Mouse (Mus musculus): ENCODE measurements around the gene Gm42417. TPM values are rescaled to one million over a fixed set of nuclear protein-coding genes. Genes with fewer than 3 reads are reported as not detected.

The Gm42417 gene
- polyA plus RNA-seq, 1 experiment from 2014 or later, result not detected

DNA sequence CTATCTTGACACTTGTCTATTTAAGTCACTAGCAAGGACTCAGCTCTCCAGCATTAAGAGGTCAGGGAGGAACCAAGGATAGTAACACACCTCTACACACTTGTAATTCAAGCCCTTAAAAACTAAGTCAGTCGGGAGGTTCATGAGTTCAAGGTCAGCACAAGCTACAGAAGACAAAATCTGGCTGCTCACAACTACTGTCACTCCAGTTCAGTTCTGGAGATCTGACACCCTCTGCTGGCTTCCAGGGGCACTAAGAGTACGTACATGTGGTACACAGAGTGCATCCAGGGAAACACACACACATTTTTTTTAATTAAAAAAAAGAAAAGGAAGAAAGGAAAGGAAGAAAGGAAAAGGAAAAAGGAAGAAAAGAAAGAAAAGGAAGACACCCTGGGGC, 42.5 kb downstream of the Gm42417 start:
- no peak overlapping the region for H3K27ac ChIP-seq (ENCODE audit: low read length)
- no peak overlapping the region for H3K9ac ChIP-seq (replicated peaks; ENCODE audit: low read depth, low read length)
- H3K4me3 ChIP-seq (ENCODE audit: low read depth, low read length), result no peak overlapping the region
- no peaks in the 10 kb centered on the region for H3K9me3 ChIP-seq (ENCODE audit: control insufficient read depth, low read depth, low read length)
- no peak overlapping the region for H3K4me2 ChIP-seq (replicated peaks; ENCODE audit: low read depth, low read length)
- H3K36me3 ChIP-seq (ENCODE audit: control insufficient read depth, insufficient read depth, low read length), result peaks cover 3% of the 10 kb centered on the region
- ATAC-seq (ENCODE audit: insufficient number of reproducible peaks, insufficient read depth, low FRiP score, low read depth), result no peak
- H3K27me3 ChIP-seq (ENCODE audit: control insufficient read depth, insufficient read depth, low read length), result no peaks in the 10 kb centered on the region
- 53% methylated on average over 2 of the region's 2 CpGs for WGBS
- peaks cover 5% of the 10 kb centered on the region; the same call in 1 of the 2 replicates for H3K4me1 ChIP-seq (ENCODE audit: control insufficient read depth, insufficient read depth, low read length)

DNA sequence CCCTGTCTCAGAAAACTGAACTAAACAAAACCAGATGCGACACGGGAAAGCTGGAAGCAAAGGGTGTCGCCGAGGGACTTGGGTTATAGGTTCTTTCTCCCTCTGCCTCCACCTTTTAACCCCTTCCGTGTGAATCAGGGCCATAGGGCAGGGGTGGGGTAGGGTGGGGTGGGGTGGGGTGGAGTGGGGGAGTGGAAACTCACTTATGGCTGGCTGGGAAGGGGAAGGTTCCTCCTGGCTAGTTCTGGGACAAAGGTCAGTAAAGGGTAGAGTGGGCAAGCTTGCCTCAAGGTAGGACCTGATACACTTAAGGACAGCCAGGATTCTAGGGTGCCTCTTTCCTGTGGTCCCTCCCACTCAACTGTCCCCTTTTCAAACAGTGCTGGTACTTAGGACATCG, 45.9 kb downstream of the Gm42417 start:
- Histone ChIP-seq H3K4me2 (replicated peaks; ENCODE audit: low read depth, low read length) (no peak overlapping the region), H3K4me3 (ENCODE audit: low read depth, low read length) (no peak overlapping the region), H3K27ac (ENCODE audit: low read length) (no peak overlapping the region), H3K4me1 (ENCODE audit: control insufficient read depth, insufficient read depth, low read length) (peaks cover 5% of the 10 kb centered on the region; the same call in 1 of the 2 replicates), H3K9ac (replicated peaks; ENCODE audit: low read depth, low read length) (no peak overlapping the region), H3K9me3 (ENCODE audit: control insufficient read depth, low read depth, low read length) (no peaks in the 10 kb centered on the region), H3K36me3 (ENCODE audit: control insufficient read depth, insufficient read depth, low read length) (no peaks in the 10 kb centered on the region), H3K27me3 (ENCODE audit: control insufficient read depth, insufficient read depth, low read length) (no peaks in the 10 kb centered on the region)
- ATAC-seq (ENCODE audit: insufficient number of reproducible peaks, insufficient read depth, low FRiP score, low read depth), result no peak
- 74% methylated on average over 6 of the region's 6 CpGs for WGBS

DNA sequence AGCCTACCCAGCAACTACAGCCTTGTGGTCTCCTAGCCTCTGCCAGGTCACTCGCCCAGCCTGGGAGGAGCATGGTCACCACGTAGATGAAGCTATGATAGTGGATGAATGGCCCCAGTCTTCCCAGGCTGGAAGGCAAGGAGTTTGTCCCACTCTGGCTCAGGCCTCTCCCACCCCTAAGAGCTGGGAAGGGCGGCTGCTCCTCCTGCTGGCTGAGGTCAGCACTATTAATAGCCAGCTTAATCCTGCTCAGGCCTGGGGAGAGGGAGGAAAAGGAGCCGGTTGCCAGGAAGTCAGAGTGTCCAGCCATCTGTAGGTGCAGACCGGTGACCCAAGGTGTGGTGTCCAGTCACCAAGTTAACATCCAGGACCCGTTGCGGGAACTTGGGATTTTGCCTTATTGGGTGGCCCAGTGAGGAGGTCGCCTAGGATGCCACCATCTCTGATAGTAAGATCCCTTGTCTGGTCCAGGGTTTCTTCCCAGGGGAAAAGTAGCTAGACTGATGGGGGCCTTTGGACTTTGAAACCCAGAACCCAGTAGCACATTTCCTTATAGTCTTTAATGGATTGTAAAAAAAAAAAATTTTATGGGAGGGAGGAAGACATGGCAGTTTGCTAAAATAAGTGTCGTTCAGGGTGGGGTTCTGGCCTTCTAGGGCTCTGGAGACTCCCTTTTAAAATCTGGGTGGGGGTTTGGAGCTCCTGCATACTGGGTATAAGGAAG, 46.7 kb downstream of the Gm42417 start:
- WGBS, result 45% methylated on average over 9 of the region's 9 CpGs
- H3K9me3 ChIP-seq (ENCODE audit: control insufficient read depth, low read depth, low read length), result no peaks in the 10 kb centered on the region
- no peaks in the 10 kb centered on the region for H3K36me3 ChIP-seq (ENCODE audit: control insufficient read depth, insufficient read depth, low read length)
- H3K9ac ChIP-seq (replicated peaks; ENCODE audit: low read depth, low read length), result no peak overlapping the region
- H3K27me3 ChIP-seq (ENCODE audit: control insufficient read depth, insufficient read depth, low read length), result no peaks in the 10 kb centered on the region
- H3K4me2 ChIP-seq (replicated peaks; ENCODE audit: low read depth, low read length), result no peak overlapping the region
- H3K4me1 ChIP-seq (ENCODE audit: control insufficient read depth, insufficient read depth, low read length), result peaks cover 5% of the 10 kb centered on the region; the same call in 1 of the 2 replicates
- peak; percentile 85; the same call in 1 of the 2 replicates for ATAC-seq (ENCODE audit: insufficient number of reproducible peaks, insufficient read depth, low FRiP score, low read depth)
- no peak overlapping the region for H3K27ac ChIP-seq (ENCODE audit: low read length)
- no peak overlapping the region for H3K4me3 ChIP-seq (ENCODE audit: low read depth, low read length)

DNA sequence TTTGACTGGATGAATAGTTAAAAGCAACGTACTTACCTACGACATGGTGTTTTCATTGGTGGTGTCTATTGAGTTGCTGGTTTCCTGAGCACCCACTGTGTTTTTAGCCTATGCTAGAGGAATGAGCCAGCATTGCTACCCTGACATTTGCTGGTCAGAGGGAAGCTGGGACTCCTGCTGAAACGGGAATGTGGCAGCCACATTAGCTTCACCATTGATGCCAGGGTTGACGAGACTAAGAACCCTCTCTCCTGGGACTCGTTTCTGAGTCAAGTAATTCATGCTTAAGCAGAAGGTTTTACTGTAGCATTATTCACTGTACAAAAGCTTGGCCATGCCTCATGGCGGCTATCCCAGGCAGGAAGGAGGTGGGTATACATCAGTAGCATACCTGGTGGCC, 49.6 kb downstream of the Gm42417 start:
- no peak overlapping the region for H3K9ac ChIP-seq (replicated peaks; ENCODE audit: low read depth, low read length)
- WGBS, result 83% methylated on average over 6 of the region's 6 CpGs
- no peak for ATAC-seq (ENCODE audit: insufficient number of reproducible peaks, insufficient read depth, low FRiP score, low read depth)
- H3K36me3 ChIP-seq (ENCODE audit: control insufficient read depth, insufficient read depth, low read length), result no peaks in the 10 kb centered on the region
- H3K4me3 ChIP-seq (ENCODE audit: low read depth, low read length), result no peak overlapping the region
- no peak overlapping the region for H3K4me2 ChIP-seq (replicated peaks; ENCODE audit: low read depth, low read length)
- H3K9me3 ChIP-seq (ENCODE audit: control insufficient read depth, low read depth, low read length), result no peaks in the 10 kb centered on the region
- H3K27me3 ChIP-seq (ENCODE audit: control insufficient read depth, insufficient read depth, low read length), result no peaks in the 10 kb centered on the region
- no peak overlapping the region for H3K27ac ChIP-seq (ENCODE audit: low read length)
- H3K4me1 ChIP-seq (ENCODE audit: control insufficient read depth, insufficient read depth, low read length), result peaks cover 5% of the 10 kb centered on the region; the same call in 1 of the 2 replicates

DNA sequence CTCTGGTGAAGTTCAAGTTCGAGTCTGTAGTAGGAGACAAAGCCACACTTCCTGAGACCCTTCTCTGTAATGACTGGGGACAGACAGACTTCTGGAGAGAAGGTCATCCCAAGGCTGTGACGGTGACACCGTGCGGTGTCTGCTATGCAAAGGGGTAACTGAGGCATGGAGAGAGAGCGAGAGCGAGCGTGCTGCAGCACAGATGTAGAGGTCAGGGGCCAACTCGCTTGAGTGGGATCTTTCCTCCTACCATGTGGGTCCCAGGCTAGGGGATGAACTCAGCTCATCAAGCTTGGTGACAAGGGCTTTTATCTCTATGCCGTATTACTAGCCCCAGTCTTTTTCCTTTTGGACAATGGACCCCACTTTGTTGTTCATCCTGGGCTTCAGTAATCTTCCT, 52.1 kb downstream of the Gm42417 start:
- WGBS, result 90% methylated on average over 9 of the region's 9 CpGs
- Histone ChIP-seq H3K9ac (replicated peaks; ENCODE audit: low read depth, low read length) (no peak overlapping the region), H3K27me3 (ENCODE audit: control insufficient read depth, insufficient read depth, low read length) (no peaks in the 10 kb centered on the region), H3K4me2 (replicated peaks; ENCODE audit: low read depth, low read length) (no peak overlapping the region), H3K36me3 (ENCODE audit: control insufficient read depth, insufficient read depth, low read length) (no peaks in the 10 kb centered on the region), H3K4me1 (ENCODE audit: control insufficient read depth, insufficient read depth, low read length) (peaks cover 5% of the 10 kb centered on the region), H3K9me3 (ENCODE audit: control insufficient read depth, low read depth, low read length) (no peaks in the 10 kb centered on the region), H3K27ac (ENCODE audit: low read length) (no peak overlapping the region), H3K4me3 (ENCODE audit: low read depth, low read length) (no peak overlapping the region)
- ATAC-seq (ENCODE audit: insufficient number of reproducible peaks, insufficient read depth, low FRiP score, low read depth), result no peak

DNA sequence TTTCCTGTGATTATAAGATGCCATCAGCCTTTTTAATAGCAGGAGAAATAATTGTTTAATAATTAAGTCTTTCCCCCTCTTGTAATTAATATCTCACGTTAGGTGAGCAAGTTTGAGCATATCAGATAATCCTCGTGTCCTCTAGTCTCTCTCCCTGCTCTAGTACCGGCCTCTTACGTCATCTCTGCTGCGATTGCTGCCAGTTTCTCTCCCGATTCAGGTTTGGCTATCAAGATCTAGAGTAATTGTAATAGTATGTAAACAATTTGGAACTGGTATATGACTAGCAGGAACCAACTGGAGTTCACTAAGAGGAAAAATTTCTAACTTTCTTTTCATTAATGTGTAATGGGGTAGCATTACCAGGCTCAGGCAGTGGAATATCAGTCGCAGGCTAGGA, 54.1 kb downstream of the Gm42417 start:
- no peak overlapping the region for H3K4me3 ChIP-seq (ENCODE audit: low read depth, low read length)
- no peaks in the 10 kb centered on the region for H3K9me3 ChIP-seq (ENCODE audit: control insufficient read depth, low read depth, low read length)
- H3K27me3 ChIP-seq (ENCODE audit: control insufficient read depth, insufficient read depth, low read length), result no peaks in the 10 kb centered on the region
- no peak for ATAC-seq (ENCODE audit: insufficient number of reproducible peaks, insufficient read depth, low FRiP score, low read depth)
- no peaks in the 10 kb centered on the region for H3K36me3 ChIP-seq (ENCODE audit: control insufficient read depth, insufficient read depth, low read length)
- 55% methylated on average over 7 of the region's 7 CpGs for WGBS
- peaks cover 2% of the 10 kb centered on the region; the same call in 1 of the 2 replicates for H3K4me1 ChIP-seq (ENCODE audit: control insufficient read depth, insufficient read depth, low read length)
- H3K4me2 ChIP-seq (replicated peaks; ENCODE audit: low read depth, low read length), result no peak overlapping the region
- no peak overlapping the region for H3K9ac ChIP-seq (replicated peaks; ENCODE audit: low read depth, low read length)
- H3K27ac ChIP-seq (ENCODE audit: low read length), result no peak overlapping the region

DNA sequence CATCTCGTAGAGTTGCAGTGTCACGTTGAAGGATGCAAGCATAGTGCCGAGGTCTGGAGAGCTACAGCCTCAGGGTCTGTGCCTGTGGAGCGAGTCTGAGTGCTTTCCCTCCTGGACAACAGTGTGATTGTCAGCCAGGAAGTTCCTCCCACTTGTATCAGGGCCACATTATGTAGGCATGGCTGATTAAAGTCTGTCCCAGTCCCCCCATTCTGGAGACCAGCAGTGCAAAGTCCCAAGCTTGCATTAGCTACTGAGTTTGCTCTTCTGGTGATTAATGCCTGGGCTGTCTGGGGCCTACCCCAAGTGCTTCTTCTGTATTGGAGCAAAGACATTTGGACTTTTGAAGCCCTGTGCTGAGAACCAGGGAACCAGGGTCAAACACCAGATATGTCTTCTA, 55.4 kb downstream of the Gm42417 start:
- 64% methylated on average over 4 of the region's 4 CpGs for WGBS
- Histone ChIP-seq H3K9ac (replicated peaks; ENCODE audit: low read depth, low read length) (no peak overlapping the region), H3K4me1 (ENCODE audit: control insufficient read depth, insufficient read depth, low read length) (peaks cover 2% of the 10 kb centered on the region; the same call in 1 of the 2 replicates), H3K9me3 (ENCODE audit: control insufficient read depth, low read depth, low read length) (no peaks in the 10 kb centered on the region), H3K4me3 (ENCODE audit: low read depth, low read length) (no peak overlapping the region), H3K4me2 (replicated peaks; ENCODE audit: low read depth, low read length) (no peak overlapping the region), H3K36me3 (ENCODE audit: control insufficient read depth, insufficient read depth, low read length) (no peaks in the 10 kb centered on the region), H3K27ac (ENCODE audit: low read length) (no peak overlapping the region), H3K27me3 (ENCODE audit: control insufficient read depth, insufficient read depth, low read length) (no peaks in the 10 kb centered on the region)
- no peak for ATAC-seq (ENCODE audit: insufficient number of reproducible peaks, insufficient read depth, low FRiP score, low read depth)

Data from stomach, embryonic 14.5 days (tissue).